Mouse (Mus musculus) stomach, embryonic 15.5 days (tissue): Measurements from ENCODE around the gene Apba1. TPM values are rescaled to one million over a fixed set of nuclear protein-coding genes. Genes with fewer than 3 reads are reported as not detected.

Source experiments
- polyA plus RNA-seq: library from polyadenylated mRNA; unstranded; fragments of >200 nt; fragmentation: Nextera tagmentation; extraction: Ambion mirVana; gene quantifications from 2 replicates; pipeline ENCODE4 v1.2.1, GENCODE M21; 2015

Apba1 gene
- polyA plus RNA-seq, 1 experiment from 2014 or later: 0.62 TPM

Other genes starting within 250 kb of the Apba1 start
- gene 1700028P14Rik, start 106.1 kb upstream of the Apba1 start, polyA plus RNA-seq: not detected in 2 replicates
- 3.8 and 4.3 TPM in 2 replicates for gene Ptar1, start 71.5 kb upstream of the Apba1 start, polyA plus RNA-seq